Mouse (Mus musculus): ENCODE results near the gene Nudt22. TPM values are rescaled to one million over a fixed set of nuclear protein-coding genes. Genes with fewer than 3 reads are reported as not detected.
A peak's percentile ranks its signal among the peaks of the same experiment; 100 is the strongest.
"Not testable (repeated sequence)": the region's sequence is repeated elsewhere in the genome, so short reads cannot be mapped to it uniquely, and the experiment has no call there.

Nudt22 gene
- polyA plus RNA-seq, 1 experiment from 2014 or later: 16.9 TPM

- H3K9ac ChIP-seq (ENCODE audit: low read depth, low read length): peak within 1 kb of the TSS; percentile 69
- peak within 1 kb of the TSS; percentile 50; the same call in 1 of the 2 replicates for H3K27ac ChIP-seq (ENCODE audit: low read depth, low read length)
- peak; percentile 91 for ATAC-seq (replicated peaks; ENCODE audit: low FRiP score)
- no peaks in the 10 kb centered on the region for H3K36me3 ChIP-seq (ENCODE audit: control insufficient read depth, insufficient read depth, low read length)
- H3K4me1 ChIP-seq (replicated peaks; ENCODE audit: control insufficient read depth, insufficient read depth, low read length): peaks cover 37% of the 10 kb centered on the region
- H3K4me3 ChIP-seq (ENCODE audit: low read depth, low read length): peak within 1 kb of the TSS; percentile 65
- H3K9me3 ChIP-seq (ENCODE audit: control insufficient read depth, low read length): no peaks in the 10 kb centered on the region
- WGBS: 2% methylated on average over 37 of the region's 37 CpGs
- DNase-seq (ENCODE audit: low spot score): peak; percentile 92
- no peaks in the 10 kb centered on the region for H3K27me3 ChIP-seq (replicated peaks; ENCODE audit: control insufficient read depth, insufficient read depth, low read length)
- peak within 1 kb of the TSS; percentile 92 for H3K4me2 ChIP-seq
Measured at GRCm38 (mm10) chr19:6992011-6992858, 3.7 kb downstream of the Nudt22 start, which contains the start of gene Dnajc4. Gene Dnajc4 (minus strand): TSS chr19:6992572.

- not testable (repeated sequence) for H3K36me3 ChIP-seq (ENCODE audit: control insufficient read depth, insufficient read depth, low read length)
- H3K4me1 ChIP-seq (replicated peaks; ENCODE audit: control insufficient read depth, insufficient read depth, low read length): peaks cover 36% of the 10 kb centered on the region
- 85% methylated on average over 6 of the region's 6 CpGs for WGBS
Measured at GRCm38 (mm10) chr19:6991166-6991565, 4.8 kb downstream of the Nudt22 start.

GRCm38 (mm10) chr19:6990712-6991111 lies 5.2 kb downstream of the Nudt22 start:
- H3K9ac ChIP-seq (ENCODE audit: low read depth, low read length): no peak overlapping the region
- no peaks in the 10 kb centered on the region for H3K27me3 ChIP-seq (replicated peaks; ENCODE audit: control insufficient read depth, insufficient read depth, low read length)
- no peaks in the 10 kb centered on the region; the same call in 1 of the 2 replicates for H3K36me3 ChIP-seq (ENCODE audit: control insufficient read depth, insufficient read depth, low read length)
- no peak overlapping the region for H3K4me2 ChIP-seq
- peaks cover 37% of the 10 kb centered on the region for H3K4me1 ChIP-seq (replicated peaks; ENCODE audit: control insufficient read depth, insufficient read depth, low read length)
- ATAC-seq (replicated peaks; ENCODE audit: low FRiP score) (no peak), DNase-seq (ENCODE audit: low spot score) (no peak)
- WGBS: 88% methylated on average over 6 of the region's 6 CpGs
- H3K4me3 ChIP-seq (ENCODE audit: low read depth, low read length): no peak overlapping the region
- H3K27ac ChIP-seq (ENCODE audit: low read depth, low read length): no peak overlapping the region
- H3K9me3 ChIP-seq (ENCODE audit: control insufficient read depth, low read length): no peaks in the 10 kb centered on the region

More at GRCm38 (mm10) chr19:6991166-6991565, 4.8 kb downstream of the Nudt22 start:
- H3K27me3 ChIP-seq (replicated peaks; ENCODE audit: control insufficient read depth, insufficient read depth, low read length); H3K27ac ChIP-seq (ENCODE audit: low read depth, low read length); H3K9me3 ChIP-seq (ENCODE audit: control insufficient read depth, low read length); H3K9ac ChIP-seq (ENCODE audit: low read depth, low read length); H3K4me3 ChIP-seq (ENCODE audit: low read depth, low read length); H3K4me2 ChIP-seq; DNase-seq (ENCODE audit: low spot score); ATAC-seq (replicated peaks; ENCODE audit: low FRiP score): not testable (repeated sequence)

GRCm38 (mm10) chr19:6989251-6989650 lies 6.7 kb downstream of the Nudt22 start:
- Histone ChIP-seq H3K9ac (ENCODE audit: low read depth, low read length) (no peak overlapping the region), H3K9me3 (ENCODE audit: control insufficient read depth, low read length) (no peaks in the 10 kb centered on the region), H3K27me3 (replicated peaks; ENCODE audit: control insufficient read depth, insufficient read depth, low read length) (no peaks in the 10 kb centered on the region), H3K4me1 (replicated peaks; ENCODE audit: control insufficient read depth, insufficient read depth, low read length) (peaks cover 27% of the 10 kb centered on the region), H3K27ac (ENCODE audit: low read depth, low read length) (no peak overlapping the region), H3K4me3 (ENCODE audit: low read depth, low read length) (no peak overlapping the region), H3K36me3 (ENCODE audit: control insufficient read depth, insufficient read depth, low read length) (peaks cover 7% of the 10 kb centered on the region; the same call in 1 of the 2 replicates), H3K4me2 (no peak overlapping the region)
- ATAC-seq (replicated peaks; ENCODE audit: low FRiP score): no peak
- no peak for DNase-seq (ENCODE audit: low spot score)
- whole genome bisulfite sequencing: 83% methylated on average over 8 of the region's 8 CpGs

- Histone ChIP-seq H3K4me3 (ENCODE audit: low read depth, low read length) (peak overlapping the region; percentile 83), H3K4me2 (peak overlapping the region; percentile 89), H3K36me3 (ENCODE audit: control insufficient read depth, insufficient read depth, low read length) (peaks cover 8% of the 10 kb centered on the region; the same call in 1 of the 2 replicates), H3K9ac (ENCODE audit: low read depth, low read length) (peak overlapping the region; percentile 86), H3K27ac (ENCODE audit: low read depth, low read length) (peak overlapping the region; percentile 70; the same call in 1 of the 2 replicates), H3K27me3 (replicated peaks; ENCODE audit: control insufficient read depth, insufficient read depth, low read length) (no peaks in the 10 kb centered on the region), H3K4me1 (replicated peaks; ENCODE audit: control insufficient read depth, insufficient read depth, low read length) (peaks cover 22% of the 10 kb centered on the region), H3K9me3 (ENCODE audit: control insufficient read depth, low read length) (no peaks in the 10 kb centered on the region)
- DNase-seq (ENCODE audit: low spot score): no peak
- WGBS: 5% methylated on average over 8 of the region's 8 CpGs
- no peak for ATAC-seq (replicated peaks; ENCODE audit: low FRiP score)
Measured at GRCm38 (mm10) chr19:6987904-6988285, 8.0 kb downstream of the Nudt22 start.

- ATAC-seq (replicated peaks; ENCODE audit: low FRiP score) (peak; percentile 60), DNase-seq (ENCODE audit: low spot score) (peak; percentile 74)
- peak within 1 kb of the TSS; percentile 89 for H3K4me2 ChIP-seq
- H3K36me3 ChIP-seq (ENCODE audit: control insufficient read depth, insufficient read depth, low read length): peaks cover 12% of the 10 kb centered on the region; the same call in 1 of the 2 replicates
- under 1% methylated on average over 69 of the region's 85 CpGs for WGBS
- no peaks in the 10 kb centered on the region for H3K27me3 ChIP-seq (replicated peaks; ENCODE audit: control insufficient read depth, insufficient read depth, low read length)
- H3K4me1 ChIP-seq (replicated peaks; ENCODE audit: control insufficient read depth, insufficient read depth, low read length): peaks cover 20% of the 10 kb centered on the region
- no peaks in the 10 kb centered on the region for H3K9me3 ChIP-seq (ENCODE audit: control insufficient read depth, low read length)
- peak within 1 kb of the TSS; percentile 86 for H3K9ac ChIP-seq (ENCODE audit: low read depth, low read length)
- peak within 1 kb of the TSS; percentile 70 for H3K27ac ChIP-seq (ENCODE audit: low read depth, low read length)
- peak within 1 kb of the TSS; percentile 83 for H3K4me3 ChIP-seq (ENCODE audit: low read depth, low read length)
Measured at GRCm38 (mm10) chr19:6987061-6987903, 8.6 kb downstream of the Nudt22 start, which contains the start of gene Vegfb. Gene Vegfb (minus strand): TSS chr19:6987651.

GRCm38 (mm10) chr19:6985951-6986708 lies 9.8 kb downstream of the Nudt22 start:
- H3K4me2 ChIP-seq: peak overlapping the region; percentile 89
- peaks cover 12% of the 10 kb centered on the region; the same call in 1 of the 2 replicates for H3K36me3 ChIP-seq (ENCODE audit: control insufficient read depth, insufficient read depth, low read length)
- no peaks in the 10 kb centered on the region for H3K27me3 ChIP-seq (replicated peaks; ENCODE audit: control insufficient read depth, insufficient read depth, low read length)
- H3K4me1 ChIP-seq (replicated peaks; ENCODE audit: control insufficient read depth, insufficient read depth, low read length): peaks cover 16% of the 10 kb centered on the region
- DNase-seq (ENCODE audit: low spot score): no peak
- ATAC-seq (replicated peaks; ENCODE audit: low FRiP score): 0 out of 2 replicates have a peak, but pooled peaks have one; percentile 8
- H3K9ac ChIP-seq (ENCODE audit: low read depth, low read length): peak overlapping the region; percentile 86
- 60% methylated on average over 10 of the region's 10 CpGs for WGBS
- H3K9me3 ChIP-seq (ENCODE audit: control insufficient read depth, low read length): no peaks in the 10 kb centered on the region
- no peak overlapping the region for H3K27ac ChIP-seq (ENCODE audit: low read depth, low read length)
- H3K4me3 ChIP-seq (ENCODE audit: low read depth, low read length): peak overlapping the region; percentile 83

GRCm38 (mm10) chr19:6985300-6985699 lies 10.6 kb downstream of the Nudt22 start:
- Histone ChIP-seq H3K27ac (ENCODE audit: low read depth, low read length) (no peak overlapping the region), H3K4me1 (replicated peaks; ENCODE audit: control insufficient read depth, insufficient read depth, low read length) (peaks cover 16% of the 10 kb centered on the region), H3K36me3 (ENCODE audit: control insufficient read depth, insufficient read depth, low read length) (peaks cover 12% of the 10 kb centered on the region; the same call in 1 of the 2 replicates), H3K4me3 (ENCODE audit: low read depth, low read length) (no peak overlapping the region), H3K27me3 (replicated peaks; ENCODE audit: control insufficient read depth, insufficient read depth, low read length) (no peaks in the 10 kb centered on the region), H3K9me3 (ENCODE audit: control insufficient read depth, low read length) (no peaks in the 10 kb centered on the region), H3K4me2 (no peak overlapping the region), H3K9ac (ENCODE audit: low read depth, low read length) (no peak overlapping the region)
- ATAC-seq (replicated peaks; ENCODE audit: low FRiP score) (no peak), DNase-seq (ENCODE audit: low spot score) (no peak)
- WGBS: 81% methylated on average over 19 of the region's 19 CpGs
